Mouse (Mus musculus) liver, adult 2 months (tissue): ENCODE measurements around the gene Card9. TPM values are rescaled to one million over a fixed set of nuclear protein-coding genes. Genes with fewer than 3 reads are reported as not detected.

Experiments
- DNase-seq: peaks from one replicate; pipeline ENCODE4 v3.0.0-alpha.2; 2011; ENCODE audit warnings: low read depth, low spot score; ENCODE audit errors: extremely low read depth
- H3K27ac ChIP-seq: fragments of 200-500 bp; replicated peaks from 2 replicates; pipeline ENCODE4 v1.5.1; 2012; ENCODE audit warnings: low read depth, mild to moderate bottlenecking, control low read depth, inconsistent platforms, low read length; ENCODE audit not compliant: insufficient read depth
- H3K27me3 ChIP-seq: fragments of 200-500 bp; 2 replicates; pipeline ENCODE4 v1.6.1; 2012; ENCODE audit warnings: mild to moderate bottlenecking, moderate library complexity, low read length, inconsistent platforms; ENCODE audit not compliant: control insufficient read depth, insufficient read depth
- H3K36me3 ChIP-seq: fragments of 200-500 bp; 2 replicates; pipeline ENCODE4 v1.6.1; 2012; ENCODE audit warnings: low read length, inconsistent platforms; ENCODE audit not compliant: control insufficient read depth, insufficient read depth
- H3K4me1 ChIP-seq: fragments of 200-500 bp; 2 replicates; pipeline ENCODE4 v1.6.1; 2011; ENCODE audit warnings: low read length; ENCODE audit not compliant: control insufficient read depth, insufficient read depth
- H3K4me3 ChIP-seq: fragments of 200-500 bp; 2 replicates; pipeline ENCODE4 v1.5.1; 2011; ENCODE audit warnings: low read depth, mild to moderate bottlenecking, control low read depth, low read length, moderate library complexity; ENCODE audit not compliant: insufficient read depth
- H3K79me2 ChIP-seq: fragments of 200-500 bp; 2 replicates; pipeline ENCODE4 v1.6.1; 2012; ENCODE audit warnings: inconsistent platforms, mild to moderate bottlenecking, low read length, moderate library complexity; ENCODE audit not compliant: control insufficient read depth, insufficient read depth
- H3K9ac ChIP-seq: fragments of 200-500 bp; 2 replicates; pipeline ENCODE4 v1.6.1; 2012; ENCODE audit warnings: low read depth, mild to moderate bottlenecking, control low read depth, inconsistent platforms, low read length
- CTCF ChIP-seq: fragments of 200-500 bp; IDR thresholded peaks from 2 replicates; pipeline ENCODE4 v1.5.1; 2011; ENCODE audit warnings: low read depth, low read length, control low read depth
- POLR2A ChIP-seq: fragments of 200-500 bp; IDR thresholded peaks from 2 replicates; pipeline ENCODE4 v1.6.1; 2011; ENCODE audit warnings: low read length, control low read depth; ENCODE audit not compliant: insufficient read depth; ENCODE audit errors: extremely low read depth
- WGBS: fragments of 180-500 bp; shearing (Covaris S2); methylation state at CpG from one replicate; pipeline ENCODE4 v1.1.7; 2018; 5-methylcytosine and 5-hydroxymethylcytosine counted together
- polyA plus RNA-seq: library from polyadenylated mRNA; depleted of rRNA; stranded (reverse); fragments of >200 nt; gene quantifications from 2 replicates; pipeline ENCODE4 v1.2.3, GENCODE M21; 2012
- total RNA-seq: library from RNA; depleted of rRNA; stranded (reverse); fragments of >200 nt; gene quantifications from 2 replicates; pipeline ENCODE4 v1.2.3, GENCODE M21; 2014

Card9 gene
- total and polyA plus RNA-seq, 2 experiments = 0.84 to 0.92 TPM

DNA sequence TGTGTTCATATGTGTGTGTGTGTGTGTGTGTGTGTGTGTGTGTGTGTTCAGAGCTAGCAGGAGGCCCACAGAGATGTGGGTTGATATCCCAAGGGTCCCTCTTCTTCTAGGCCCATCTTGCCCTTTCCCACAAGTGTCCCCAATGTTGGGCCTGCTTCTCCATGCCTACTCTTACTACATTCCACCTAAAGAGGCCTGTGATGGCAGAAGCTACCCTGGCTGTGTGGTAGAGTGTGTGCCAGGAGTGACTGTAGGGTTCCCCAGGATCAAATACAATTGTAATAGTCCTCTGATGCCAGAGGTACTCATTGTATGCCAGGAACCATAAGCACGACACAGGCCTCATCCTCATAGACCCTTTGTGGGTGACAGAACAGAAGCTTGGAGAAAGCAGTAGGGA, 47.3 kb downstream of the Card9 start:
- TF ChIP-seq CTCF (no peak), POLR2A (no peak)
- Histone ChIP-seq H3K4me3 (no peak overlapping the region), H3K79me2 (no peaks in the 10 kb centered on the region), H3K4me1 (no peaks in the 10 kb centered on the region), H3K36me3 (no peaks in the 10 kb centered on the region), H3K9ac (no peak overlapping the region), H3K27me3 (no peaks in the 10 kb centered on the region), H3K27ac (no peak overlapping the region)
- 78% methylated on average over 1 of the region's 1 CpGs for WGBS
- no peak for DNase-seq

DNA sequence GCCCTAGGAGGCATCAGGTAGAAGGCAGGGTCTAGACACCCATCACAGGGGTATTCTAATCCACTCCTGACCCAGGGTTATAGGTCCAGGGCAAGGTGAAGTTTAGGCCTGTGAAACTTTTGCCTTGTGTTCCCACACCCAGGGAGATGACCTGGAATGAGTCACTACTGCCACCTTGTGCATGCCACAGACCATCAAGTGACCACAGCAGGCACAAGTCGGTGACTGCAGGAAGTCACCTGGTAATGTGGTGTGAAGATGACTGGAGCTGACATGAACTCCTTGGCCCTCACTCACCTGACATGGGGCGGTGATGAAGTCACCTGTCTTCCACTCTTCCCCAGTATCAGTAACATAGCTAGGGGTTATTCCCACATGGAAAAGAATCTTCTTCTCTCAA, 47.9 kb downstream of the Card9 start:
- no peak for DNase-seq
- H3K4me3 ChIP-seq = no peak overlapping the region
- no peaks in the 10 kb centered on the region for H3K27me3 ChIP-seq
- no peak overlapping the region for H3K9ac ChIP-seq
- no peaks in the 10 kb centered on the region for H3K4me1 ChIP-seq
- no peaks in the 10 kb centered on the region for H3K79me2 ChIP-seq
- no peak overlapping the region for H3K27ac ChIP-seq
- H3K36me3 ChIP-seq = no peaks in the 10 kb centered on the region
- 63% methylated on average over 2 of the region's 2 CpGs for WGBS
- TF ChIP-seq POLR2A (no peak), CTCF (peak; percentile 16; the same call in 1 of the 2 replicates)

DNA sequence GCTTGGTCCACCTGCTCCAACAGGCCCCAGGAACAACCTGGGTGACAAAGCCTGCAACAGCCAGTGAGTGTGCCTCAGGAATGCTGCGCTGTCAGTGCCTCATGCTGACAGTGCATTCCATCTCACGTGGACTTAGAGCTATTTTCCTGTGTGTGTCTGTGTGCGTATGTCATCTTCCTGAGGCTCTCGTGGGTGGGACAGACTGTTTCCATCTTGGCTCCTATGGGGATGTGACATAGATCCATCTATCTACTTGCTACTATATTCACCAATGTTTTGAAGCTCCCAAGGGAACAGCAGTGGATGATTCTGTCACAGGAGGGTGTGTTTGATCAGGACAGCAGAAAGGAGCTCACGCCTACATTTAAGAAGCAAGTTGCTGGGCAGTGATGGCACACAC, 48.8 kb downstream of the Card9 start:
- H3K27me3 ChIP-seq = no peaks in the 10 kb centered on the region
- DNase-seq = no peak
- no peaks in the 10 kb centered on the region for H3K79me2 ChIP-seq
- 73% methylated on average over 5 of the region's 5 CpGs for WGBS
- no peaks in the 10 kb centered on the region for H3K36me3 ChIP-seq
- H3K9ac ChIP-seq = no peak overlapping the region
- H3K4me3 ChIP-seq = no peak overlapping the region
- TF ChIP-seq POLR2A = no peak
- no peak for TF ChIP-seq CTCF
- H3K4me1 ChIP-seq = no peaks in the 10 kb centered on the region
- no peak overlapping the region for H3K27ac ChIP-seq

DNA sequence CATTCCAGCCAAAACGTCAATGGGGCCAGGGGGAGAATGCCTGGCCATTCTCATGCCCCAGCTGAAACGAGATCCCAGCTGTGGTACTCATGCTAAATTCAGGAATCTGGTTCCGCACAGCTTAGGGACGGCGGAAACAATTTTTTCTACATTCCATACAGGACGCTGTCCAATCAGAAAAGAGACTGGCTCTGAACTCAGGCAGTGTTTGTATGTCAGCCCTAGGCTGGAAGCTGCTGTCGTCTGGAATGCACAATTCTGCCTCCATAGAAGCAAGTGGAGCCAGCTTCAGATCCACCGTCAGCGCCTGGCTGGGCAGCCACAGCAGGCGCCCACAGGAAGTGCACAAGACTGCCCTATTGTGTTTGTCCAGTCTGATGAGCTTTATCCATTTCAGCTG, 51.0 kb downstream of the Card9 start:
- H3K27ac ChIP-seq = no peak overlapping the region
- no peak for TF ChIP-seq POLR2A
- TF ChIP-seq CTCF = no peak

GRCm38 (mm10) chr2:26306702-26307101, 54.0 kb downstream of the Card9 start:
- WGBS = 79% methylated on average over 3 of the region's 3 CpGs
- Histone ChIP-seq H3K4me3 (no peak overlapping the region), H3K36me3 (no peaks in the 10 kb centered on the region), H3K79me2 (no peaks in the 10 kb centered on the region), H3K9ac (no peak overlapping the region), H3K4me1 (no peaks in the 10 kb centered on the region), H3K27me3 (no peaks in the 10 kb centered on the region), H3K27ac (no peak overlapping the region)
- DNase-seq = no peak
- no peak for TF ChIP-seq CTCF
- TF ChIP-seq POLR2A = no peak

More for the DNA sequence above, 51.0 kb downstream of the Card9 start:
- no peak overlapping the region for H3K9ac ChIP-seq
- H3K79me2 ChIP-seq = no peaks in the 10 kb centered on the region
- H3K27me3 ChIP-seq = no peaks in the 10 kb centered on the region
- no peak overlapping the region for H3K4me3 ChIP-seq
- peak; percentile 29 for DNase-seq
- H3K36me3 ChIP-seq = no peaks in the 10 kb centered on the region
- H3K4me1 ChIP-seq = no peaks in the 10 kb centered on the region
- 56% methylated on average over 10 of the region's 10 CpGs for WGBS

DNA sequence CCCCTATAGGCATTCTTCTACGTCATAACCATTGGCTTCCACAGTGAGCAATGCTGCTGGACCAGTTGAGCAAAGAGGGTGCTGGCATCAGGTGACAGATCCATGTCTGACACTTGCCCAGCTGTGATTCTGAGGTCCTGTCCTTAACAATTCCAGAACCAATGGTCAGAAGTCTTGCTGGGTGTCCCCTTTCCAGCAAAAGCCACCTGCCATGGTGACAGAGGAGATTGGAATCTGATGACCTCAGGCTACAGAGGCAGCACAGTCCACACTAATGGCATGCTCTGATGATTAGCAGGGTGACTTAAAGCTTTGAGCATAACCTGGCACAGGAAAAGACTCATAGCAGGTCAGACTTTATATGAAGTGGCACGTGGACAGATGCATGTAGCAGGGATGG, 55.2 kb downstream of the Card9 start:
- no peak overlapping the region for H3K27ac ChIP-seq
- H3K9ac ChIP-seq = no peak overlapping the region
- no peaks in the 10 kb centered on the region for H3K4me1 ChIP-seq
- no peak overlapping the region for H3K4me3 ChIP-seq
- TF ChIP-seq CTCF (no peak), POLR2A (no peak)
- no peaks in the 10 kb centered on the region for H3K27me3 ChIP-seq
- no peaks in the 10 kb centered on the region for H3K79me2 ChIP-seq
- 71% methylated on average over 2 of the region's 2 CpGs for WGBS
- DNase-seq = no peak
- no peaks in the 10 kb centered on the region for H3K36me3 ChIP-seq
